Mouse (Mus musculus) heart, embryonic 13.5 days (tissue): ENCODE measurements around the gene Sirt2. TPM values are rescaled to one million over a fixed set of nuclear protein-coding genes. Genes with fewer than 3 reads are reported as not detected.
A peak's percentile ranks its signal among the peaks of the same experiment; 100 is the strongest.

Experiments used
- ATAC-seq: fragments of 200-750 bp; cut with Nextera tagmentation; 2 replicates; pipeline ENCODE4 v1.8.0; 2017; ENCODE audit warnings: moderate TSS enrichment; ENCODE audit not compliant: insufficient number of reproducible peaks, low FRiP score, low TSS enrichment; ENCODE audit errors: extremely low read depth
- H3K27ac ChIP-seq: fragments of 300-500 bp; sonication (generic); replicated peaks from 2 replicates; pipeline ENCODE4 v1.5.1; 2015; ENCODE audit warnings: moderate library complexity, mild to moderate bottlenecking, inconsistent platforms
- H3K27me3 ChIP-seq: fragments of 300-500 bp; sonication (generic); replicated peaks from 2 replicates; pipeline ENCODE4 v1.6.1; 2015; ENCODE audit warnings: mild to moderate bottlenecking, inconsistent platforms
- H3K36me3 ChIP-seq: fragments of 300-500 bp; sonication (generic); 2 replicates; pipeline ENCODE4 v1.6.1; 2015; ENCODE audit warnings: mild to moderate bottlenecking, inconsistent platforms
- H3K4me1 ChIP-seq: fragments of 300-500 bp; sonication (generic); 2 replicates; pipeline ENCODE4 v1.6.1; 2015; ENCODE audit warnings: inconsistent platforms
- H3K4me2 ChIP-seq: fragments of 300-500 bp; sonication (generic); 2 replicates; pipeline ENCODE4 v1.6.1; 2015; ENCODE audit warnings: inconsistent platforms, mild to moderate bottlenecking, moderate library complexity
- H3K4me3 ChIP-seq: fragments of 300-500 bp; sonication (generic); 2 replicates; pipeline ENCODE4 v1.5.1; 2015; ENCODE audit warnings: moderate library complexity, mild to moderate bottlenecking, inconsistent platforms
- H3K9ac ChIP-seq: fragments of 300-500 bp; sonication (generic); 2 replicates; pipeline ENCODE4 v1.6.1; 2015; ENCODE audit warnings: inconsistent platforms, mild to moderate bottlenecking, moderate library complexity
- H3K9me3 ChIP-seq: fragments of 300-500 bp; sonication (generic); 2 replicates; pipeline ENCODE4 v1.6.1; 2016; ENCODE audit warnings: inconsistent platforms
- WGBS: fragments of 180-500 bp; shearing (Covaris S2); methylation state at CpG from one replicate; pipeline ENCODE4 v1.1.7; 2015; ENCODE audit warnings: mixed read lengths; 5-methylcytosine and 5-hydroxymethylcytosine counted together
- polyA plus RNA-seq: library from polyadenylated mRNA; unstranded; fragments of >200 nt; fragmentation: Nextera tagmentation; extraction: Ambion mirVana; gene quantifications from 2 replicates; pipeline ENCODE4 v1.2.1, GENCODE M21; 2015

Sirt2 gene
- polyA plus RNA-seq, 1 experiment from 2014 or later: 48.9 TPM

DNA sequence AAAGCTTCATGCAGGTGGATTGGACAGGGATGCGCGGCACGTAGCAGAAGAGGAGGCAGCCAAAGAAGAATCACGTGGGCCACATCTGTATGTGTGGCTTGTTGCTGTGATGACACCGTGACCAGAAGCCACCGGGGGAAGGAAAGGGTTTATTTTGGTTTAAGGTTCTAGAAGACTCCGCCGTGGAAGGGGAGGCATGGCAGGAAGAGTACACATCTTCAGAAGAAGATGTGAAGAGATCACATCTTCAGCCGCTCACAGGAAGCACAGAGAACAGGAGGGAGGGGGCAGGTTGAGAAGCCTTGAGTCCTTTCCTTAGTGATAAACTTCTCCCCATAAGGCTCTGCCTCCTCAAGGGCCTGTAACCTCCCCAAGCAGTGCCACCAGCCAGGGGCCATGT is 33.5 kb downstream of the Sirt2 start:
- H3K4me1 ChIP-seq: peaks cover 51% of the 10 kb centered on the region
- 84% methylated on average over 9 of the region's 9 CpGs for WGBS

DNA sequence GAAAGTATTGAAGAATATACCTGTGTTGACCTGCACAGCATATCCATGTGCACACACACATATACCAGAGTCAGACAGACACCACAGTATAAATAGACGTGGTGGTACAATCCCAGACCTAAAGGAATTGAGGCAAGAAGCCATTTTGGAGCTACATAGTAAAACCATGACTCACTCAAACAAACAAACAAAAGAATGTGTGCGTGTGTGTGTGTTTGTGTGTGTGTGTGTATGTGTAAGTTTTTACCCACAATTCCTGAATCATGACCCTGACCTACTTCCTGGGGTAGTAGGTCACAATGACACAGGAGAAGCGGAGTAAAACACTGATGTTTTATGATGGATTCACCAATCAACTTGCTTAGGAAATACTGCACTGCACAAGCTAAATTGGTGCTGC is 34.9 kb downstream of the Sirt2 start:
- H3K27me3 ChIP-seq: no peaks in the 10 kb centered on the region
- H3K4me1 ChIP-seq: peaks cover 40% of the 10 kb centered on the region
- 72% methylated on average over 3 of the region's 3 CpGs for WGBS
- no peaks in the 10 kb centered on the region for H3K9me3 ChIP-seq
- no peak for ATAC-seq
- H3K27ac ChIP-seq: peak overlapping the region; percentile 95
- no peak overlapping the region for H3K4me3 ChIP-seq
- no peak overlapping the region for H3K4me2 ChIP-seq
- no peaks in the 10 kb centered on the region for H3K36me3 ChIP-seq
- H3K9ac ChIP-seq: no peak overlapping the region

More for the DNA sequence above, 33.5 kb downstream of the Sirt2 start:
- Histone ChIP-seq H3K4me3 (no peak overlapping the region), H3K4me2 (no peak overlapping the region), H3K9ac (no peak overlapping the region), H3K9me3 (no peaks in the 10 kb centered on the region), H3K27me3 (no peaks in the 10 kb centered on the region), H3K27ac (no peak overlapping the region), H3K36me3 (no peaks in the 10 kb centered on the region)
- ATAC-seq: no peak

- WGBS: 31% methylated on average over 10 of the region's 10 CpGs
- ATAC-seq: no peak
- Histone ChIP-seq H3K36me3 (no peaks in the 10 kb centered on the region), H3K27ac (peak overlapping the region; percentile 95), H3K4me1 (peaks cover 37% of the 10 kb centered on the region), H3K9ac (peak overlapping the region; percentile 71), H3K9me3 (no peaks in the 10 kb centered on the region), H3K27me3 (no peaks in the 10 kb centered on the region), H3K4me2 (peak overlapping the region; percentile 54), H3K4me3 (peak overlapping the region; percentile 9; the same call in 1 of the 2 replicates)
Measured at GRCm38 (mm10) chr7:28801901-28802670, 35.6 kb downstream of the Sirt2 start.

GRCm38 (mm10) chr7:28802846-28803588 is 36.5 kb downstream of the Sirt2 start:
- peak overlapping the region; percentile 95 for H3K27ac ChIP-seq
- WGBS: 9% methylated on average over 10 of the region's 10 CpGs
- H3K9ac ChIP-seq: peak overlapping the region; percentile 71
- no peaks in the 10 kb centered on the region for H3K36me3 ChIP-seq
- H3K27me3 ChIP-seq: no peaks in the 10 kb centered on the region
- peak overlapping the region; percentile 9; the same call in 1 of the 2 replicates for H3K4me3 ChIP-seq
- H3K4me2 ChIP-seq: peak overlapping the region; percentile 54
- H3K4me1 ChIP-seq: peaks cover 42% of the 10 kb centered on the region
- ATAC-seq: peak; percentile 56; the same call in 1 of the 2 replicates
- no peaks in the 10 kb centered on the region for H3K9me3 ChIP-seq

DNA sequence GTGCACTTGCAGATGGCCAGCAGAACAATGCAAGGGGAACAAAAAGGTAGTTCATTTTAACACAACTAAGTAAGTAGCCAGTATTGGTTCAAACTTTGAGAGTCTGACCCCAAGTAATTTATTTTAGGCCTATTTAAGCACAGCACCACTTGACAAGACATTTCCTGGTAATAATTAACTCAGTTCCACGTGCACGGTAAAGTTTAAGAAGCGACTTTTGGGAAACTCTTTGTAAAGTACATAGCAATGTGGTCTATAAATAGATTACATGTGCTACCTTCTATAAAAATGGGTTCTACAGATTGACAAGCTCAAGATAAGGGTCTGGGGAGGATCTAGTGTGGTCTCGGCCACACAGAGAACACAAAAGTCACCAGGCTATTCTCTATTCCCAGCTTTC is 37.2 kb downstream of the Sirt2 start:
- Histone ChIP-seq H3K4me2 (no peak overlapping the region), H3K9ac (peak overlapping the region; percentile 71; the same call in 1 of the 2 replicates), H3K36me3 (no peaks in the 10 kb centered on the region), H3K9me3 (no peaks in the 10 kb centered on the region), H3K27ac (peak overlapping the region; percentile 95), H3K4me1 (peaks cover 45% of the 10 kb centered on the region), H3K27me3 (no peaks in the 10 kb centered on the region), H3K4me3 (no peak overlapping the region)
- 35% methylated on average over 4 of the region's 4 CpGs for WGBS
- ATAC-seq: no peak

DNA sequence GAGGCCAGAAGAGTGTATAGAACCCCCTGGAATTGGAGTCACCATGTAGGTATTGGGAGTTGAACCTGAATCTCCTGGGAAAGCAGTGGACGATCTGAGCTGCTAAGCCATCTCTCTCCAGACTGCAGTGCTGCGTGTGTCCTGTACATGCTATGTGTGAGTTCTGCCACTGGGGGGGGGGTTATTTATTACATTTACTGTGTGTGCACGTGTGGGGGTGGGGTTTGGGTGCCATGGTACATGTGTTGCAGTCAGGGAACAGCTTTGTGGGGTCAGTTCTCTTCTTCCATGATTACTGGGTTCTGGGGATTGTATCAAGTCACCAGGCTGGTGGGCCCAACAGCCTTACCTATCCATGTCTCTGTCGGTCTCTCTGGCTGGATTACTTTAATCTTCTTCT is 40.3 kb downstream of the Sirt2 start:
- no peaks in the 10 kb centered on the region for H3K27me3 ChIP-seq
- H3K9ac ChIP-seq: no peak overlapping the region
- ATAC-seq: no peak
- no peaks in the 10 kb centered on the region for H3K9me3 ChIP-seq
- H3K27ac ChIP-seq: no peak overlapping the region
- H3K4me1 ChIP-seq: peaks cover 37% of the 10 kb centered on the region
- WGBS: 89% methylated on average over 4 of the region's 4 CpGs
- no peak overlapping the region for H3K4me3 ChIP-seq
- peaks cover 3% of the 10 kb centered on the region for H3K36me3 ChIP-seq
- no peak overlapping the region for H3K4me2 ChIP-seq

DNA sequence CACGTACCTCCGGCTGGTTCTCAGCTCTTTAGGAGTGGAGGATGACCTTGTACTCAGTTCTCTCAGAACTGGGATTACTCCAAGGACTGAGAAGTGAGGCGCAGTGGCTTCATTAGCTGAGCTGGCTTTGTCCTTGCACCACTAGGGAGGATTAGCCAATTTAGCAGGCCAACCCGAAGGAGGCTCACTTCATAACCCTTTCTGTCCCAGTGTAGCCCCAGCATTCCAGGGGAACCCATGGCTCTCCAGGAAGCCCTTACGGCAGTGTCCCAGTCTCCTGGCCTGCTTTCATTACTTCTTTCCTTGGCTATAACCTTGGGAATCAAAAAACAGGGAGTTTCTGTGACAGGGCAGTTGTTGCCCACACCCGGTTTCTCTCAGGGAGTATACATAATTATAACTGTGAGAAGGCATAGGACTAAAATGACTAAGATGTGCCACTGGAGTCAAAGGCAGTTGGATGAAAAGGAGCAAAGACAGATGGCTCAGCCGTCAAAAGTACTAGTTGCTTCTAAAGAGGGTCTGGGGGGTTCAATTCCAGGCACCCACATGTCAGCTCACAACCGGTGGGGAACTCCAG is 41.2 kb downstream of the Sirt2 start:
- peak overlapping the region; percentile 98 for H3K9ac ChIP-seq
- H3K36me3 ChIP-seq: peaks cover 11% of the 10 kb centered on the region
- H3K4me1 ChIP-seq: peaks cover 37% of the 10 kb centered on the region
- peak overlapping the region; percentile 98 for H3K4me2 ChIP-seq
- H3K27ac ChIP-seq: peak overlapping the region; percentile 100
- peak overlapping the region; percentile 86 for H3K4me3 ChIP-seq
- H3K9me3 ChIP-seq: no peaks in the 10 kb centered on the region
- no peak for ATAC-seq
- WGBS: 47% methylated on average over 6 of the region's 8 CpGs
- H3K27me3 ChIP-seq: no peaks in the 10 kb centered on the region

DNA sequence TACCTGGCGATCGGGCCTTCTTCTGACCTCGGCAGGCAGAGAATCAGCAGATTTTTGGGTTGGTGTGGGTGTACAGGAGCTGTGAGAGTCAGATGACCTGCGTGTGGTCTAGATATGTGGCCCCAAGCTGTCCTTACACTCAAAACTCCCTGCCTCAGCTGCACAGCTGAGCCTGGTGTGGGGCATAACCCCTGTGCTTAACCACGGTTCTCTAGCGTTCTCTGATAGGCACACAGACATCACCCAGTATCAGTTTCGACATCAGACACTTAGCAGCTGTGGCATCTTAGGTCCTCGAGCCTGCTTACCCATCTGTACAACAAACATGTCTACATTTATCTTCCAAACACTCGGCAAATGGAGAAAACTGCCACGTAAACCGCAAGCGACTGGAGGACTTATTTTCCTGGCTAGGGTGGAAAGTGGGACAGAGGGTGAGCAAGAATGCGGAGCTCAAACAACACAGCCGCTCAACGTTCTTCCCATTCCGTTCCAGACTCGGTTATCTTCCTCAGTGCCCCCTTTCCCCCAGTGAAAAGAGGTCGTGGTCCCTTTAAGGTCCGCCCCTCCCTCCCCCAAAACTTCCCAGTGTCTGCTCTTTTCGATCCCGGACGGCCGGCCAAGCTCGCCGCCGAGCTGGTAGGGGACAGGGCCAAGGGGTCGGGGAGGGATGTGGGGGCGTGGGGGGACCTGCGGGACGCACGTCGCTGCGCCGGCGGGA is 41.8 kb downstream of the Sirt2 start, which contains the start of gene Hnrnpl:
Gene Hnrnpl (plus strand): TSS at position 321 of the 721 bp plus-strand sequence.
- WGBS: 2% methylated on average over 35 of the region's 35 CpGs
- peaks cover 18% of the 10 kb centered on the region for H3K36me3 ChIP-seq

DNA sequence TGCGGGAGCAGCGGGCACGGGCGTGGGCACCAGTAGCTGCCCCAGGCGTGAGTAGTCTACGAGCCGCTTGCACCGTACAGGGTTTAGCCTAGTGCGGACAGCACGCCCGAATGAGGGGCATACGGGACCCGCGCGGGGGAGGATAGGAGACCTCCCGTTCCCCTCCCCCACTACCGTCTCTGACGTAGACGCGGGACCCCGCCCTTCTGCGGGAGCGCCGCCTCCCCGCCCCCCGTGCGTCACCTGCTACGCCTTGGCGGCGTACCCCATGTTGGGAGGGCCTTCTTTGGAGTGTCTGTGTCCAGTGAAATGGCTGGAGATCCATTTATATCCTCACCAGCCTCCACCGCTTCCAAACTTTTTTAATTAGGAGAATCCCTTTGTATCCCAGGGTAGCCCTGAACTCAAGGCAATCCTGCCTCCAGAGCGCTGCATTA is 42.4 kb downstream of the Sirt2 start:
- Histone ChIP-seq H3K36me3 (peaks cover 24% of the 10 kb centered on the region), H3K27me3 (no peaks in the 10 kb centered on the region), H3K9me3 (no peaks in the 10 kb centered on the region), H3K4me3 (peak overlapping the region; percentile 86), H3K4me2 (peak overlapping the region; percentile 98), H3K4me1 (peaks cover 37% of the 10 kb centered on the region), H3K27ac (peak overlapping the region; percentile 100), H3K9ac (peak overlapping the region; percentile 98)
- peak; percentile 68 for ATAC-seq
- WGBS: under 1% methylated on average over 29 of the region's 32 CpGs

More for the DNA sequence above, 41.8 kb downstream of the Sirt2 start, which contains the start of gene Hnrnpl:
- no peaks in the 10 kb centered on the region for H3K9me3 ChIP-seq
- H3K4me1 ChIP-seq: peaks cover 37% of the 10 kb centered on the region
- H3K27me3 ChIP-seq: no peaks in the 10 kb centered on the region
- peak; percentile 0; the same call in 1 of the 2 replicates for ATAC-seq
- H3K4me2 ChIP-seq: peak within 1 kb of the TSS; percentile 98
- H3K4me3 ChIP-seq: peak within 1 kb of the TSS; percentile 86
- H3K9ac ChIP-seq: peak within 1 kb of the TSS; percentile 98
- peak within 1 kb of the TSS; percentile 100 for H3K27ac ChIP-seq

DNA sequence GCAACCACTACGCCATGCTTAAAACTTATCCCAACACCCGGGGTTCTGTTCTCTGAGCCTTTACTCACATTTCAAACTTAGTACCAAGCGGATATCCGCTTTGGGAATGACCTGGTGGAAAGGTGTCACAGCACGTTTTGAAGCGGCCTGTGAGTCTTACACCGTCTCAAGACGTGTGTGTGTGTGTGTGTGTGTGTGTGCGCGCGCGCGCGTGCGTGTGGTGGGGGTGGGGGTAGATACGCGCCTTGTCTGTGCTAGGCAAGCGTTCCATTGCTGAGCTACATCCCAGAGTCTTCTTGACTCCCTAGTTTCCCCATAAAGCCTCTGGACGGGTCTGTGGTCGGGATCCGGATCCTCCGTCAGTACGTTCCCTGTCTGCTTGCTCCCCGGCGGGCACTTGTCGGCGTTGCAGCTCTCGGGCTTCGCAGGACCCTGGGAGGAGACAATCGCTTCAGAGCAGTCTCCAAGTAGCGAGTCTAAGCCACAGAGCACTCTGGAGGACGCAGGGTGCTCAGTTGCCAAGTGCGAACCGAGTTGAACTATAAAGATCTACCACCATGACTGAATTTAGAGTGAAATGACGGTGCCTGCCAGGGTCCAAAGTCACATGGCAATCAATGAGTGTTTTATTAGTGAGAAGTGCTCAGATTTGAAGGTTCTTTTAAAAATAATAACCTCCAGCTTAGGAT is 43.0 kb downstream of the Sirt2 start:
- WGBS: under 1% methylated on average over 35 of the region's 35 CpGs

More for the DNA sequence above, 43.0 kb downstream of the Sirt2 start:
- Histone ChIP-seq H3K36me3 (peaks cover 29% of the 10 kb centered on the region), H3K4me1 (peaks cover 40% of the 10 kb centered on the region), H3K4me3 (peak overlapping the region; percentile 86), H3K27ac (peak overlapping the region; percentile 100), H3K9ac (peak overlapping the region; percentile 98), H3K4me2 (peak overlapping the region; percentile 98), H3K9me3 (no peaks in the 10 kb centered on the region), H3K27me3 (no peaks in the 10 kb centered on the region)
- ATAC-seq: 0 out of 2 replicates have a peak, but pooled peaks have one; percentile 4
